Mouse (Mus musculus): ENCODE data around the gene Ptprm.

GRCm38 (mm10) chr17:67186879-67187278 is 167.4 kb downstream of the Ptprm start:
- no peak for TF ChIP-seq CTCF (IDR thresholded peaks at IDR 0.05; ENCODE audit: low read depth)
- TF ChIP-seq EP300 (IDR thresholded peaks at IDR 0.05; ENCODE audit: low read depth) = no peak

Data from liver, embryonic 14.5 days (tissue).